Mouse (Mus musculus) midbrain, postnatal 0 days (tissue): ENCODE results near the gene R3hcc1l. TPM values are rescaled to one million over a fixed set of nuclear protein-coding genes. Genes with fewer than 3 reads are reported as not detected.

Experiments used
- ATAC-seq: fragments of 200-750 bp; cut with Nextera tagmentation; 2 replicates; pipeline ENCODE4 v1.8.0; 2017; ENCODE audit warnings: moderate number of reproducible peaks, mild to moderate bottlenecking, moderate TSS enrichment, moderate library complexity; ENCODE audit not compliant: low FRiP score
- DNase-seq: peaks from one replicate; pipeline ENCODE4 v3.0.0-alpha.2; 2015; ENCODE audit warnings: low spot score
- H3K27ac ChIP-seq: fragments of 300-500 bp; sonication (generic); 2 replicates; pipeline ENCODE4 v1.5.1; 2014; ENCODE audit warnings: low read depth, mild to moderate bottlenecking, low read length, mixed read lengths
- H3K27me3 ChIP-seq: fragments of 300-500 bp; sonication (generic); 2 replicates; pipeline ENCODE4 v1.6.1; 2014; ENCODE audit warnings: low read length, control low read depth, mixed read lengths; ENCODE audit not compliant: insufficient read depth
- H3K36me3 ChIP-seq: fragments of 300-500 bp; sonication (generic); 2 replicates; pipeline ENCODE4 v1.6.1; 2014; ENCODE audit warnings: low read length, control low read depth, mixed read lengths; ENCODE audit not compliant: insufficient read depth
- H3K4me1 ChIP-seq: fragments of 300-500 bp; sonication (generic); 2 replicates; pipeline ENCODE4 v1.6.1; 2014; ENCODE audit warnings: mild to moderate bottlenecking, control low read depth, antibody characterized with exemption, low read length, mixed read lengths; ENCODE audit not compliant: insufficient read depth
- H3K4me2 ChIP-seq: fragments of 300-500 bp; sonication (generic); 2 replicates; pipeline ENCODE4 v1.6.1; 2014; ENCODE audit warnings: low read depth, mild to moderate bottlenecking, low read length, mixed read lengths; ENCODE audit not compliant: poor library complexity, severe bottlenecking
- H3K4me3 ChIP-seq: fragments of 300-500 bp; sonication (generic); 2 replicates; pipeline ENCODE4 v1.5.1; 2014; ENCODE audit warnings: low read depth, mild to moderate bottlenecking, low read length, moderate library complexity
- H3K9ac ChIP-seq: fragments of 300-500 bp; sonication (generic); replicated peaks from 2 replicates; pipeline ENCODE4 v1.6.1; 2014; ENCODE audit warnings: mild to moderate bottlenecking, low read length, moderate library complexity, mixed read lengths; ENCODE audit not compliant: poor library complexity, severe bottlenecking
- H3K9me3 ChIP-seq: fragments of 300-500 bp; sonication (generic); 2 replicates; pipeline ENCODE4 v1.6.1; 2016; ENCODE audit warnings: low read length, control low read depth
- CTCF ChIP-seq: IDR thresholded peaks from 2 replicates; pipeline ENCODE4 v1.5.1; 2016; ENCODE audit warnings: antibody characterized with exemption, mild to moderate bottlenecking
- WGBS: fragments of 180-500 bp; shearing (Covaris S2); extraction: QIAGEN DNeasy Blood & Tissue Kit; methylation state at CpG from one replicate; pipeline ENCODE4 v1.1.7; 2014; 5-methylcytosine and 5-hydroxymethylcytosine counted together
- polyA plus RNA-seq: library from polyadenylated mRNA; unstranded; fragments of >200 nt; fragmentation: Nextera tagmentation; extraction: Ambion mirVana; gene quantifications from 2 replicates; pipeline ENCODE4 v1.2.1, GENCODE M21; 2015
- total RNA-seq: library from RNA; depleted of rRNA; stranded (reverse); fragments of >200 nt; gene quantifications from 2 replicates; pipeline ENCODE4 v1.2.3, GENCODE M21; 2014

Gene R3hcc1l
- total and polyA plus RNA-seq, 2 experiments from 2014 or later: 7.7 to 9.9 TPM

DNA sequence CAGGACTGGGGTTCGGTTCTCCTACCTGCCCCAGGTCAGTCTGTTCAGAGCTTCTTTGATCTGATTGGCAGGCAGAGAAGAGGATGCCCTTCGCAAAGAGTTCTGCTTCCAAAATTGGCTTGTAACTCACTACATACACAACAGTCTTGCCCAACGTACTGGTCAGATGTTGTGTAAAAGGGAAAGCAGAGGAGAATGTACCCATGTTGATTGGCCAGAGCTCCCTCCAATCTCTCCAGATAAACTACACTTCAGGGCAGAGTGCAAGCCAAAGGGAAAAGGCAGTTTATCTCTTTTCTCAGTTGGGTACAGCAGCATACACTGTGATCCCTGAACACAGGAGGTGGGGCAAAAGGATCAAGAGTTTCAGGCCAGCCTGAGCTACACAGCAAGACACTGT is 31.3 kb upstream of the R3hcc1l start:
- Histone ChIP-seq H3K9ac (no peak overlapping the region), H3K4me2 (no peak overlapping the region), H3K36me3 (no peaks in the 10 kb centered on the region), H3K27me3 (no peaks in the 10 kb centered on the region), H3K4me3 (no peak overlapping the region), H3K4me1 (no peaks in the 10 kb centered on the region; the same call in 1 of the 2 replicates), H3K9me3 (no peaks in the 10 kb centered on the region), H3K27ac (no peak overlapping the region)
- no peak for ATAC-seq
- no peak for TF ChIP-seq CTCF
- 81% methylated on average over 3 of the region's 3 CpGs for WGBS
- DNase-seq: no peak

GRCm38 (mm10) chr19:42493257-42493917 is 25.2 kb upstream of the R3hcc1l start:
- H3K9ac ChIP-seq: no peak overlapping the region

GRCm38 (mm10) chr19:42504156-42504555 is 14.4 kb upstream of the R3hcc1l start:
- Histone ChIP-seq H3K9ac (no peak overlapping the region), H3K4me2 (no peak overlapping the region), H3K4me3 (no peak overlapping the region), H3K4me1 (no peaks in the 10 kb centered on the region), H3K36me3 (no peaks in the 10 kb centered on the region), H3K9me3 (no peaks in the 10 kb centered on the region), H3K27ac (no peak overlapping the region), H3K27me3 (no peaks in the 10 kb centered on the region)
- no peak for DNase-seq
- no peak for TF ChIP-seq CTCF
- no peak for ATAC-seq
- 78% methylated on average over 3 of the region's 3 CpGs for WGBS

More at GRCm38 (mm10) chr19:42493257-42493917, 25.2 kb upstream of the R3hcc1l start:
- Histone ChIP-seq H3K4me3 (no peak overlapping the region), H3K4me1 (peaks cover 3% of the 10 kb centered on the region; the same call in 1 of the 2 replicates), H3K4me2 (no peak overlapping the region), H3K36me3 (no peaks in the 10 kb centered on the region), H3K27ac (0 out of 2 replicates have a peak overlapping the region, but pooled peaks have one; percentile 12), H3K27me3 (no peaks in the 10 kb centered on the region), H3K9me3 (no peaks in the 10 kb centered on the region)
- TF ChIP-seq CTCF: no peak
- WGBS: 29% methylated on average over 5 of the region's 5 CpGs
- peak; percentile 65 for ATAC-seq
- peak; percentile 16 for DNase-seq

GRCm38 (mm10) chr19:42509625-42510024 is 8.9 kb upstream of the R3hcc1l start:
- Histone ChIP-seq H3K27me3 (no peaks in the 10 kb centered on the region), H3K4me3 (no peak overlapping the region), H3K9ac (no peak overlapping the region), H3K27ac (no peak overlapping the region), H3K36me3 (no peaks in the 10 kb centered on the region), H3K4me2 (no peak overlapping the region), H3K4me1 (no peaks in the 10 kb centered on the region), H3K9me3 (no peaks in the 10 kb centered on the region)
- 88% methylated on average over 9 of the region's 9 CpGs for WGBS
- DNase-seq (no peak), ATAC-seq (no peak)
- no peak for TF ChIP-seq CTCF

GRCm38 (mm10) chr19:42510276-42511171 is 8.0 kb upstream of the R3hcc1l start:
- WGBS: 50% methylated on average over 16 of the region's 16 CpGs
- Histone ChIP-seq H3K36me3 (no peaks in the 10 kb centered on the region), H3K9me3 (no peaks in the 10 kb centered on the region), H3K27me3 (no peaks in the 10 kb centered on the region), H3K4me2 (no peak overlapping the region), H3K27ac (no peak overlapping the region), H3K4me1 (no peaks in the 10 kb centered on the region), H3K9ac (peak overlapping the region; percentile 24; the same call in 1 of the 2 replicates), H3K4me3 (no peak overlapping the region)
- ATAC-seq (no peak), DNase-seq (no peak)
- TF ChIP-seq CTCF: peak; percentile 38; the same call in 1 of the 2 replicates

DNA sequence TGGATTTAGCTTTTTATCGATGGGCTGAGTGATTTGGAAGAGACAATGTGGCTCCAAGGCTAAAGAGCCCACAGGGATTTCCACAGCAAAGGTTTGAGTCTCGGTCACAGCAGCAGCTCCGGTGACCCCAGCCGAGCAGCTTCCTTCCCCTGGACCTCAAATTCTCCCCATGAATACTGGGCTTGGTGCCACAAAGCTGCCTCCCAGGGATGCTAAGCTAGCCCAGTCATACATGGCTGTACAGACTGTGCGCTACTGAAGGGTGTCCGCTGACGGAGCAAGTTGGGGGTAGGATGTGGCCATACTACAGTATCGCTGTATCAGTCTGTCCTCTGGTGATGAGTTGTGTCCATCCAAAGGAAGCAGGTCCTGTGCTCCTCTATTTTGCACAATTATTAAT is 2.9 kb upstream of the R3hcc1l start:
- no peak for TF ChIP-seq CTCF
- Histone ChIP-seq H3K9ac (no peak overlapping the region), H3K4me3 (no peak overlapping the region), H3K27me3 (no peaks in the 10 kb centered on the region), H3K36me3 (no peaks in the 10 kb centered on the region), H3K9me3 (no peaks in the 10 kb centered on the region), H3K4me2 (no peak overlapping the region), H3K27ac (no peak overlapping the region), H3K4me1 (peaks cover 7% of the 10 kb centered on the region)
- ATAC-seq (no peak), DNase-seq (no peak)
- WGBS: 92% methylated on average over 8 of the region's 8 CpGs
